Comparison of ENCODE assay signal across 8 mouse cellular contexts in the genomic region with DNA sequence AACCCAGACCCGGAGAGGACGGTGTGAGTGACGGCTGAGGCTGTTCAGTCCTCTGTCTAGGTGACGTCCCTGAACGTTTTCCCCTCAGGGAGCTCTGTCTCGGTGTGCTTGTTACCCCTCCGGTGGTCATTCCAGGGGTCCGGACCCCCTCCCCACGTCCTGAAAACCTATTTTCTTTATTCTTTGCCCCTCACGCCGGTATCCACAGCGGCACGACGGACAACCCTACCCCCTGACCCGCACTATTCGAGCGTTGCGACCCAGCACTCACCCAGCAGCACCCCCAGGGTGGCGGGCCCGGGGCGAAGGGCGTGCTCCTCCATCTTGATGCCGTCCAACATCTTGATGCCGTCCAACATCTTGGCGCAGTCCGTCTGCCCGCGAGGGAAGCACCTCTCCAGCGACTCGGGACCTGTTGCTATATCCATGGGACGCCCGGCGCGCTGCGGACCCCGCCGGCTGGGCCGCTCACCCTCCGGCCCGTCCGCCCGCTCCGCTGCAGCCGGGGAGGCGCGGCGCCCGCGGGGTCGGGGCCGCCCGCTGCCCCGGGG. TPM values are rescaled to one million over a fixed set of nuclear protein-coding genes. Genes with fewer than 3 reads are reported as not detected.
DNase-seq lines count a peak whose midpoint lies in the region; ATAC-seq and TF ChIP-seq lines count a peak whose summit lies in the region.

TSS of gene Lmx1b (minus strand) at position 341 of the 551 bp plus-strand sequence.

- WGBS in lung, embryonic 16.5 days: 2% methylated on average over 45 of the region's 53 CpGs
- WGBS in intestine, embryonic 14.5 days: 2% methylated on average over 53 of the region's 53 CpGs
- WGBS in midbrain, postnatal 0 days: 2% methylated on average over 44 of the region's 53 CpGs

- TF ChIP-seq CTCF in embryonic fibroblast, embryonic 13.5 days (IDR thresholded peaks at IDR 0.05; ENCODE audit: borderline replicate concordance, insufficient read depth, low read length): no peak
- TF ChIP-seq CTCF in midbrain, postnatal 0 days (IDR thresholded peaks at IDR 0.05): no peak

- H3K36me3 ChIP-seq in lung, embryonic 16.5 days (ENCODE audit: control insufficient read depth, insufficient read depth, low read length): no peaks in the 10 kb centered on the region
- H3K36me3 ChIP-seq in intestine, embryonic 14.5 days (ENCODE audit: control insufficient read depth, insufficient read depth, low read length): no peaks in the 10 kb centered on the region
- H3K36me3 ChIP-seq in midbrain, postnatal 0 days (ENCODE audit: insufficient read depth, low read length): no peaks in the 10 kb centered on the region

- no peak for ATAC-seq in lung, embryonic 16.5 days (ENCODE audit: low read depth)
- peak; percentile 41; the same call in 1 of the 2 replicates for ATAC-seq in intestine, embryonic 14.5 days (replicated peaks; ENCODE audit: low FRiP score, low TSS enrichment, low read depth)
- ATAC-seq in midbrain, postnatal 0 days (ENCODE audit: low FRiP score): no peak

- intact Hi-C loops in left cerebral cortex, postnatal 36 days (cut with DNase I): loop anchor here (5.0 kb wide), 1 partner anchor 83 kb away; no protein-coding TSS in a partner anchor

- peak within 1 kb of the TSS; percentile 9; the same call in 1 of the 2 replicates for H3K9ac ChIP-seq in lung, embryonic 16.5 days (ENCODE audit: low read length)
- no peak within 1 kb of the TSS for H3K9ac ChIP-seq in intestine, embryonic 14.5 days (ENCODE audit: low read length)
- H3K9ac ChIP-seq in midbrain, postnatal 0 days (replicated peaks; ENCODE audit: low read length, poor library complexity, severe bottlenecking): no peak within 1 kb of the TSS

- peak within 1 kb of the TSS; percentile 78 for H3K4me2 ChIP-seq in lung, embryonic 16.5 days (ENCODE audit: low read depth, low read length)
- peak within 1 kb of the TSS; percentile 53 for H3K4me2 ChIP-seq in intestine, embryonic 14.5 days (ENCODE audit: low read length)
- peak within 1 kb of the TSS; percentile 40 for H3K4me2 ChIP-seq in midbrain, postnatal 0 days (ENCODE audit: low read depth, low read length, poor library complexity, severe bottlenecking)

- no peaks in the 10 kb centered on the region for H3K9me3 ChIP-seq in lung, embryonic 16.5 days (ENCODE audit: control insufficient read depth, low read length)
- no peaks in the 10 kb centered on the region for H3K9me3 ChIP-seq in intestine, embryonic 14.5 days (ENCODE audit: control insufficient read depth, low read length)
- H3K9me3 ChIP-seq in midbrain, postnatal 0 days (ENCODE audit: low read length): no peaks in the 10 kb centered on the region

- no peak within 1 kb of the TSS for H3K27ac ChIP-seq in lung, embryonic 16.5 days (ENCODE audit: low read length)
- no peak within 1 kb of the TSS for H3K27ac ChIP-seq in embryonic fibroblast, embryonic 13.5 days (ENCODE audit: insufficient read depth, low read length)
- no peak within 1 kb of the TSS for H3K27ac ChIP-seq in intestine, embryonic 14.5 days (ENCODE audit: low read depth)
- H3K27ac ChIP-seq in midbrain, postnatal 0 days (ENCODE audit: low read depth, low read length): no peak within 1 kb of the TSS

- peaks cover 20% of the 10 kb centered on the region for H3K4me1 ChIP-seq in lung, embryonic 16.5 days (replicated peaks; ENCODE audit: control insufficient read depth, insufficient read depth, low read length)
- no peaks in the 10 kb centered on the region for H3K4me1 ChIP-seq in embryonic fibroblast, embryonic 13.5 days (ENCODE audit: control insufficient read depth, insufficient read depth, low read length)
- H3K4me1 ChIP-seq in intestine, embryonic 14.5 days (replicated peaks; ENCODE audit: control insufficient read depth, insufficient read depth, low read length): peaks cover 5% of the 10 kb centered on the region; the same call in 1 of the 2 replicates
- no peaks in the 10 kb centered on the region for H3K4me1 ChIP-seq in midbrain, postnatal 0 days (ENCODE audit: insufficient read depth, low read length)

- DNase-seq in lung, postnatal 4 days: no peak
- no peak for DNase-seq in intestine, embryonic 14.5 days (ENCODE audit: low spot score)
- no peak for DNase-seq in midbrain, postnatal 0 days (ENCODE audit: low spot score)
- DNase-seq in adrenal gland, adult 2 months: no peak
- DNase-seq in T-cell, adult 2 months (ENCODE audit: low spot score): no peak
- DNase-seq in left cerebral cortex, postnatal 36 days (ENCODE audit: low spot score in 2 of 2): no peak

- TF ChIP-seq POLR2A in embryonic fibroblast, embryonic 13.5 days (IDR thresholded peaks at IDR 0.05; ENCODE audit: low read depth, low read length): no peak

- peak within 1 kb of the TSS; percentile 51 for H3K4me3 ChIP-seq in lung, embryonic 16.5 days (ENCODE audit: low read length)
- H3K4me3 ChIP-seq in embryonic fibroblast, embryonic 13.5 days (ENCODE audit: insufficient read depth, low read length): peak within 1 kb of the TSS; percentile 22
- peak within 1 kb of the TSS; percentile 31 for H3K4me3 ChIP-seq in intestine, embryonic 14.5 days (ENCODE audit: low read depth, low read length)
- H3K4me3 ChIP-seq in midbrain, postnatal 0 days (ENCODE audit: low read depth, low read length): peak within 1 kb of the TSS; percentile 26

- peaks cover 97% of the 10 kb centered on the region for H3K27me3 ChIP-seq in lung, embryonic 16.5 days (ENCODE audit: control insufficient read depth, insufficient read depth, low read depth, low read length)
- peaks cover 100% of the 10 kb centered on the region for H3K27me3 ChIP-seq in intestine, embryonic 14.5 days (replicated peaks; ENCODE audit: control insufficient read depth, insufficient read depth, low read length)
- H3K27me3 ChIP-seq in midbrain, postnatal 0 days (ENCODE audit: insufficient read depth, low read length): peaks cover 70% of the 10 kb centered on the region

RNA-seq across cellular contexts. Expression of gene Lmx1b, which starts in this region (rescaled TPM):
- polyA plus RNA-seq in lung, embryonic 16.5 days (2015; fragmentation: Nextera tagmentation; extraction: Ambion mirVana): 0.05 TPM in 1 of 2 replicates, not detected in the other
- 1.1 and 2.8 TPM in 2 replicates for polyA plus RNA-seq in embryonic fibroblast, embryonic 13.5 days (2011; ENCODE audit: insufficient read length, low read depth, missing spikeins)
- polyA plus RNA-seq in intestine, embryonic 14.5 days (2014; fragmentation: Nextera tagmentation; extraction: Ambion mirVana): 0.07 TPM in 1 of 2 replicates, not detected in the other
- 7.0 and 8.4 TPM in 2 replicates for total RNA-seq in midbrain, postnatal 0 days (2014; rRNA removed)
- 0.65 and 0.83 TPM in 2 replicates for polyA plus RNA-seq in midbrain, postnatal 0 days (2015; fragmentation: Nextera tagmentation; extraction: Ambion mirVana)
- total RNA-seq in adrenal gland, adult 2 months (2021): not detected
- polyA plus RNA-seq in adrenal gland, adult 2 months (2012; rRNA removed): 0.02 TPM in 1 of 2 replicates, not detected in the other
- total RNA-seq in left cerebral cortex, postnatal 36 days (2021): under 1 TPM; 0.25 to 0.34 TPM

Comparison
In these comparisons a context has a peak if more than half of its experiments do, and no peak if none do; other contexts are left out.
1. Peak in ATAC-seq, H3K4me3 ChIP-seq and H3K4me2 ChIP-seq in intestine, embryonic 14.5 days; RNA of the gene not detected or under 1 TPM.